Comparison of ENCODE assay signal across 21 mouse cellular contexts in the genomic region with DNA sequence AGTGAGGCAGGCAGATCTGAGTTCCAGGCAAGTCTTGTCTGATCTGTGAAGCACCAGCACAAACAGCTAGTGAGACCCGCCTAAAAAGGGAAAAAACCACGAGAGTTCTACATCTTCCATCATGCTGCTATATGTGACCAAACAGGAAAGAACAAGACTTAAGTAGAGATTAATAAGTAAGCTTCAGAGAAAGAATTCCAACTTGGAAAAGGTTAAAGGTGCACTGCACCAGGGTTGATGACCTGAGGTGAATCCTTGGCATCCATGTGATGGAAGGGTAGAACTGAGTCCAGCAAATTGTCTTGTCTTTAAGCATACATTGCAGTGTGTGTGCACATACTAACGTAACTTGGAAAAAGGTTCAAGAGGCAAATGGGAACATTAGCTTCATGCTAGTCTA. TPM values are rescaled to one million over a fixed set of nuclear protein-coding genes. Genes with fewer than 3 reads are reported as not detected.
DNase-seq lines count a peak whose midpoint lies in the region; ATAC-seq and TF ChIP-seq lines count a peak whose summit lies in the region.
"Had no signal": no experiment of that assay in that cellular context is flagged by ENCODE, and none has a peak within 500 bp of the region (broad histone marks: within the 10 kb centered on the region; RNA-seq: fewer than 3 reads in every experiment).

No protein-coding gene starts in this region.

- H3K4me2 ChIP-seq in kidney, embryonic 14.5 days (replicated peaks; ENCODE audit: low read depth, low read length), result no peak overlapping the region
- H3K4me2 ChIP-seq: embryonic facial prominence, embryonic 12.5 days; forebrain, embryonic 15.5 days; heart, embryonic 12.5 days; hindbrain, embryonic 12.5 days had no signal

- H3K9ac ChIP-seq in kidney, embryonic 14.5 days (ENCODE audit: low read depth, low read length), result no peak overlapping the region
- H3K9ac ChIP-seq: embryonic facial prominence, embryonic 12.5 days; forebrain, embryonic 15.5 days; heart, embryonic 12.5 days; hindbrain, embryonic 12.5 days had no signal

- H3K4me3 ChIP-seq in kidney, adult 2 months (ENCODE audit: insufficient read depth, low read depth, low read length), result no peak overlapping the region
- no peak overlapping the region for H3K4me3 ChIP-seq in kidney, embryonic 14.5 days (ENCODE audit: low read length)
- H3K4me3 ChIP-seq: embryonic facial prominence, embryonic 12.5 days; forebrain, embryonic 15.5 days; heart, embryonic 12.5 days; hindbrain, embryonic 12.5 days had no signal

- DNase-seq in heart, adult 11 months, result peak; percentile 13
- no peak for DNase-seq in heart, postnatal 4 days
- DNase-seq in kidney, adult 2 months, result peak; percentile 65
- no peak for DNase-seq in kidney, postnatal 4 days
- DNase-seq in kidney, postnatal 14 days, result peak; percentile 33
- DNase-seq in kidney, postnatal 36 days, result peak; percentile 38 to 39
- no peak for DNase-seq in layer of hippocampus, adult 11-12 months (ENCODE audit: low spot score)
- DNase-seq: adrenal gland, postnatal 10 days; B cell, adult 2 months; cerebellum, adult 11-12 months; cerebellum, adult 9-10 months; cerebellum, postnatal 25 days; gastrocnemius, postnatal 10 days; heart, postnatal 36 days had no signal

- H3K36me3 ChIP-seq in kidney, adult 2 months (ENCODE audit: control insufficient read depth, insufficient read depth, low read length), result peaks cover 35% of the 10 kb centered on the region
- peaks cover 86% of the 10 kb centered on the region for H3K36me3 ChIP-seq in kidney, embryonic 14.5 days (ENCODE audit: control insufficient read depth, insufficient read depth, low read length)

- no peak for TF ChIP-seq CTCF in kidney, adult 2 months (conservative IDR thresholded peaks at IDR 0.05; ENCODE audit: insufficient read depth, insufficient read length, low read depth, low read length)

- H3K9me3 ChIP-seq in kidney, embryonic 14.5 days (ENCODE audit: control insufficient read depth, low read length), result no peaks in the 10 kb centered on the region
- H3K9me3 ChIP-seq: embryonic facial prominence, embryonic 12.5 days; forebrain, embryonic 15.5 days; heart, embryonic 12.5 days; hindbrain, embryonic 12.5 days had no signal

- no peaks in the 10 kb centered on the region for H3K27me3 ChIP-seq in kidney, adult 2 months (replicated peaks; ENCODE audit: control insufficient read depth, insufficient read depth, low read length)
- no peaks in the 10 kb centered on the region for H3K27me3 ChIP-seq in kidney, embryonic 14.5 days (ENCODE audit: control insufficient read depth, insufficient read depth, low read length)
- H3K27me3 ChIP-seq: embryonic facial prominence, embryonic 12.5 days; forebrain, embryonic 15.5 days; heart, embryonic 12.5 days; hindbrain, embryonic 12.5 days had no signal

- TF ChIP-seq POLR2A in kidney, adult 2 months (IDR thresholded peaks at IDR 0.05; ENCODE audit: low read depth, low read length), result no peak

- no peak for ATAC-seq in kidney, embryonic 14.5 days (ENCODE audit: low FRiP score, low TSS enrichment)
- ATAC-seq: CD4-positive, CD25-positive, alpha-beta regulatory T cell, adult 4 months; forebrain, embryonic 15.5 days had no signal

- H3K27ac ChIP-seq in kidney, adult 2 months (ENCODE audit: insufficient read depth, low read depth, low read length), result no peak overlapping the region
- H3K27ac ChIP-seq in kidney, embryonic 14.5 days (ENCODE audit: low read depth, low read length), result no peak overlapping the region
- H3K27ac ChIP-seq: embryonic facial prominence, embryonic 12.5 days; forebrain, embryonic 15.5 days; hindbrain, embryonic 12.5 days had no signal

- peaks cover 10% of the 10 kb centered on the region; the same call in 1 of the 2 replicates for H3K4me1 ChIP-seq in kidney, adult 2 months (ENCODE audit: control insufficient read depth, insufficient read depth, low read length)
- no peaks in the 10 kb centered on the region for H3K4me1 ChIP-seq in kidney, embryonic 14.5 days (ENCODE audit: control insufficient read depth, insufficient read depth, low read length)

- 53% methylated on average over 3 of the region's 3 CpGs for WGBS in kidney, adult 2 months
- 91% methylated on average over 3 of the region's 3 CpGs for WGBS in kidney, embryonic 14.5 days

RNA-seq across cellular contexts. Expression of gene Sfpq, which starts 16.0 kb away (rescaled TPM):
- total RNA-seq in heart, postnatal 4 days (2021), result 100 to 1,000 TPM; 182 to 205 TPM
- polyA plus RNA-seq in kidney, adult 2 months (2012; rRNA removed), result 22.3 and 24.1 TPM in 2 replicates
- 152 and 179 TPM in 2 replicates for polyA plus RNA-seq in kidney, embryonic 14.5 days (2014; fragmentation: Nextera tagmentation; extraction: Ambion mirVana)

RNA-seq across cellular contexts. Expression of gene Zmym1, which starts 23.8 kb away (rescaled TPM):
- 1 to 10 TPM; 5.8 to 5.9 TPM for total RNA-seq in heart, postnatal 4 days (2021)
- polyA plus RNA-seq in kidney, adult 2 months (2012; rRNA removed), result 1.0 and 1.3 TPM in 2 replicates
- polyA plus RNA-seq in kidney, embryonic 14.5 days (2014; fragmentation: Nextera tagmentation; extraction: Ambion mirVana), result 15.6 and 26.5 TPM in 2 replicates

RNA-seq across cellular contexts. Expression of gene Zmym6, which starts 40.0 kb away (rescaled TPM):
- 1 to 10 TPM; 7.1 to 7.2 TPM for total RNA-seq in heart, postnatal 4 days (2021)
- polyA plus RNA-seq in kidney, adult 2 months (2012; rRNA removed), result 5.2 and 5.3 TPM in 2 replicates
- 14.4 and 20.4 TPM in 2 replicates for polyA plus RNA-seq in kidney, embryonic 14.5 days (2014; fragmentation: Nextera tagmentation; extraction: Ambion mirVana)
- total RNA-seq: MEL had no signal

Comparison
In these comparisons a context has a peak if more than half of its experiments do, and no peak if none do; other contexts are left out.
1. DNase-seq: peak in heart, adult 11 months (single experiment), kidney, adult 2 months (single experiment), kidney, postnatal 14 days (single experiment) and kidney, postnatal 36 days (2 of 2); none in heart, postnatal 4 days (single experiment), kidney, postnatal 4 days (0 of 2) and layer of hippocampus, adult 11-12 months (single experiment).